Mouse (Mus musculus) liver, embryonic 16.5 days (tissue): ENCODE results near the gene Spata3. TPM values are rescaled to one million over a fixed set of nuclear protein-coding genes. Genes with fewer than 3 reads are reported as not detected.

Experiments
- ATAC-seq: fragments of 200-750 bp; cut with Nextera tagmentation; 2 replicates; pipeline ENCODE4 v1.8.0; 2017; ENCODE audit warnings: low read depth, mild to moderate bottlenecking, moderate number of reproducible peaks, moderate library complexity
- H3K27ac ChIP-seq: fragments of 300-500 bp; sonication (generic); 2 replicates; pipeline ENCODE4 v1.5.1; 2014; ENCODE audit warnings: mild to moderate bottlenecking, low read length
- H3K27me3 ChIP-seq: fragments of 300-500 bp; sonication (generic); 2 replicates; pipeline ENCODE4 v1.6.1; 2014; ENCODE audit warnings: low read depth, low read length, mixed read lengths; ENCODE audit not compliant: control insufficient read depth, insufficient read depth
- H3K36me3 ChIP-seq: fragments of 300-500 bp; sonication (generic); 2 replicates; pipeline ENCODE4 v1.6.1; 2014; ENCODE audit warnings: mild to moderate bottlenecking; ENCODE audit not compliant: control insufficient read depth, insufficient read depth
- H3K4me1 ChIP-seq: fragments of 300-500 bp; sonication (generic); 2 replicates; pipeline ENCODE4 v1.6.1; 2014; ENCODE audit warnings: low read depth, low read length, mixed read lengths; ENCODE audit not compliant: control insufficient read depth
- H3K4me2 ChIP-seq: fragments of 300-500 bp; sonication (generic); 2 replicates; pipeline ENCODE4 v1.6.1; 2014; ENCODE audit warnings: low read depth, low read length, mixed read lengths
- H3K4me3 ChIP-seq: fragments of 300-500 bp; sonication (generic); 2 replicates; pipeline ENCODE4 v1.5.1; 2014; ENCODE audit warnings: low read depth, mild to moderate bottlenecking, low read length
- H3K9ac ChIP-seq: fragments of 300-500 bp; sonication (generic); 2 replicates; pipeline ENCODE4 v1.6.1; 2014; ENCODE audit warnings: low read depth, low read length
- H3K9me3 ChIP-seq: fragments of 300-500 bp; sonication (generic); replicated peaks from 2 replicates; pipeline ENCODE4 v1.6.1; 2016; ENCODE audit warnings: low read length; ENCODE audit not compliant: control insufficient read depth
- WGBS: fragments of 180-500 bp; shearing (Covaris S2); extraction: QIAGEN DNeasy Blood & Tissue Kit; methylation state at CpG from one replicate; pipeline ENCODE4 v1.1.7; 2014; ENCODE audit not compliant: insufficient replicate concordance; 5-methylcytosine and 5-hydroxymethylcytosine counted together
- polyA plus RNA-seq: library from polyadenylated mRNA; unstranded; fragments of >200 nt; fragmentation: Nextera tagmentation; extraction: Ambion mirVana; gene quantifications from 2 replicates; pipeline ENCODE4 v1.2.1, GENCODE M21; 2015

Spata3 gene
- polyA plus RNA-seq, 1 experiment from 2014 or later = 0.24 TPM

- Histone ChIP-seq H3K4me3 (peak overlapping the region; percentile 54), H3K9ac (peak overlapping the region; percentile 58), H3K27me3 (no peaks in the 10 kb centered on the region), H3K4me1 (peaks cover 9% of the 10 kb centered on the region), H3K4me2 (peak overlapping the region; percentile 73), H3K36me3 (peaks cover 2% of the 10 kb centered on the region; the same call in 1 of the 2 replicates), H3K27ac (peak overlapping the region; percentile 71; the same call in 1 of the 2 replicates), H3K9me3 (no peaks in the 10 kb centered on the region)
- WGBS = 6% methylated on average over 21 of the region's 21 CpGs
- ATAC-seq = peak; percentile 67
These were observed 42.5 kb downstream of the Spata3 start for GRCm38 (mm10) chr1:86058856-86059769.

GRCm38 (mm10) chr1:86062523-86062922, 45.9 kb downstream of the Spata3 start:
- H3K4me2 ChIP-seq = no peak overlapping the region
- H3K27ac ChIP-seq = no peak overlapping the region
- no peaks in the 10 kb centered on the region for H3K9me3 ChIP-seq
- peaks cover 24% of the 10 kb centered on the region for H3K4me1 ChIP-seq
- 68% methylated on average over 6 of the region's 6 CpGs for WGBS
- H3K36me3 ChIP-seq = peaks cover 2% of the 10 kb centered on the region; the same call in 1 of the 2 replicates
- no peaks in the 10 kb centered on the region for H3K27me3 ChIP-seq
- ATAC-seq = no peak
- no peak overlapping the region for H3K9ac ChIP-seq
- H3K4me3 ChIP-seq = no peak overlapping the region

- Histone ChIP-seq H3K4me1 (peaks cover 19% of the 10 kb centered on the region), H3K27ac (peak within 1 kb of the TSS; percentile 83), H3K27me3 (no peaks in the 10 kb centered on the region), H3K9me3 (no peaks in the 10 kb centered on the region), H3K36me3 (peaks cover 2% of the 10 kb centered on the region; the same call in 1 of the 2 replicates), H3K9ac (peak within 1 kb of the TSS; percentile 96), H3K4me2 (peak within 1 kb of the TSS; percentile 82), H3K4me3 (peak within 1 kb of the TSS; percentile 94)
- under 1% methylated on average over 47 of the region's 47 CpGs for WGBS
- peak; percentile 88 for ATAC-seq
These were observed 47.8 kb downstream of the Spata3 start, which contains the start of gene Psmd1 for GRCm38 (mm10) chr1:86064271-86064991. Gene Psmd1, plus strand, starts transcription at chr1:86064387.

GRCm38 (mm10) chr1:86076565-86076964, 59.9 kb downstream of the Spata3 start:
- H3K27ac ChIP-seq = no peak overlapping the region
- H3K4me3 ChIP-seq = no peak overlapping the region
- ATAC-seq = no peak
- H3K4me2 ChIP-seq = no peak overlapping the region
- WGBS = 87% methylated on average over 2 of the region's 2 CpGs
- H3K4me1 ChIP-seq = no peaks in the 10 kb centered on the region
- no peaks in the 10 kb centered on the region for H3K9me3 ChIP-seq
- H3K27me3 ChIP-seq = no peaks in the 10 kb centered on the region
- H3K9ac ChIP-seq = no peak overlapping the region
- H3K36me3 ChIP-seq = peaks cover 40% of the 10 kb centered on the region

Other genes with a start within 250 kb of the Spata3 start
- 2.0 and 3.0 TPM in 2 replicates for gene A630001G21Rik, start 238.2 kb upstream of the Spata3 start, polyA plus RNA-seq
- 10.1 and 11.2 TPM in 2 replicates for gene Cab39, start 223.4 kb upstream of the Spata3 start, polyA plus RNA-seq
- gene Itm2c, start 122.5 kb upstream of the Spata3 start, polyA plus RNA-seq = 52.3 and 54.7 TPM in 2 replicates
- 0.13 TPM in 1 of 2 replicates, not detected in the other for gene 4933407L21Rik, start 88.3 kb upstream of the Spata3 start, polyA plus RNA-seq
- 0.04 and 0.05 TPM in 2 replicates for gene Gpr55, start 55.8 kb upstream of the Spata3 start, polyA plus RNA-seq
- 19.2 and 21.6 TPM in 2 replicates for gene 2810459M11Rik, start 29.0 kb downstream of the Spata3 start, polyA plus RNA-seq
- 82.2 and 87.2 TPM in 2 replicates for gene Psmd1, start 47.6 kb downstream of the Spata3 start, polyA plus RNA-seq
- 0.06 and 0.18 TPM in 2 replicates for gene Htr2b, start 95.2 kb downstream of the Spata3 start, polyA plus RNA-seq
- 0.14 TPM in 1 of 2 replicates, not detected in the other for gene Gm21972, start 116.8 kb downstream of the Spata3 start, polyA plus RNA-seq
- 8.4 and 10.6 TPM in 2 replicates for gene Armc9, start 138.0 kb downstream of the Spata3 start, polyA plus RNA-seq